Mouse (Mus musculus) cerebral cortex, adult 2 months (tissue): ENCODE measurements around the gene Ece1.

Source experiments
- WGBS: fragments of 180-500 bp; shearing (Covaris S2); methylation state at CpG from one replicate; pipeline ENCODE4 v1.1.7; 2018; 5-methylcytosine and 5-hydroxymethylcytosine counted together

The Ece1 gene

GRCm38 (mm10) chr4:137855741-137856341 is 6.2 kb upstream of the Ece1 start:
- 67% methylated on average over 9 of the region's 9 CpGs for WGBS

GRCm38 (mm10) chr4:137857116-137857515 is 4.9 kb upstream of the Ece1 start:
- WGBS: 51% methylated on average over 7 of the region's 7 CpGs

- 91% methylated on average over 2 of the region's 2 CpGs for WGBS
Observed at GRCm38 (mm10) chr4:137858371-137858770, 3.7 kb upstream of the Ece1 start.

- WGBS: 9% methylated on average over 17 of the region's 17 CpGs
Observed at GRCm38 (mm10) chr4:137861461-137862011, 501 bp upstream of the Ece1 start.

GRCm38 (mm10) chr4:137862516-137863240 is 641 bp downstream of the Ece1 start:
- whole genome bisulfite sequencing: 8% methylated on average over 21 of the region's 21 CpGs

- WGBS: 63% methylated on average over 4 of the region's 4 CpGs
Observed at GRCm38 (mm10) chr4:137864031-137864430, 2.0 kb downstream of the Ece1 start.

- 39% methylated on average over 9 of the region's 9 CpGs for WGBS
Observed at GRCm38 (mm10) chr4:137864769-137865168, 2.7 kb downstream of the Ece1 start.

GRCm38 (mm10) chr4:137865221-137865641 is 3.2 kb downstream of the Ece1 start:
- 41% methylated on average over 10 of the region's 10 CpGs for WGBS

GRCm38 (mm10) chr4:137866206-137866863 is 4.3 kb downstream of the Ece1 start:
- WGBS: 43% methylated on average over 19 of the region's 19 CpGs

GRCm38 (mm10) chr4:137867225-137867624 is 5.2 kb downstream of the Ece1 start:
- WGBS: 60% methylated on average over 4 of the region's 4 CpGs

GRCm38 (mm10) chr4:137867675-137868257 is 5.7 kb downstream of the Ece1 start:
- 75% methylated on average over 13 of the region's 13 CpGs for WGBS

- WGBS: 41% methylated on average over 16 of the region's 16 CpGs
Observed at GRCm38 (mm10) chr4:137869667-137870274, 7.7 kb downstream of the Ece1 start.

- 81% methylated on average over 4 of the region's 4 CpGs for WGBS
Observed at GRCm38 (mm10) chr4:137870979-137871378, 8.9 kb downstream of the Ece1 start.

- WGBS: 83% methylated on average over 8 of the region's 8 CpGs
Observed at GRCm38 (mm10) chr4:137871431-137871830, 9.4 kb downstream of the Ece1 start.

- WGBS: 26% methylated on average over 7 of the region's 7 CpGs
Observed at GRCm38 (mm10) chr4:137874337-137874736, 12.3 kb downstream of the Ece1 start.

GRCm38 (mm10) chr4:137874826-137875225 is 12.8 kb downstream of the Ece1 start:
- 61% methylated on average over 4 of the region's 4 CpGs for WGBS

- WGBS: 51% methylated on average over 9 of the region's 9 CpGs
Observed at GRCm38 (mm10) chr4:137875466-137876092, 13.5 kb downstream of the Ece1 start.

GRCm38 (mm10) chr4:137876834-137877233 is 14.8 kb downstream of the Ece1 start:
- whole genome bisulfite sequencing: 47% methylated on average over 6 of the region's 6 CpGs

GRCm38 (mm10) chr4:137877432-137877881 is 15.4 kb downstream of the Ece1 start:
- 42% methylated on average over 4 of the region's 4 CpGs for whole genome bisulfite sequencing

- 68% methylated on average over 8 of the region's 8 CpGs for WGBS
Observed at GRCm38 (mm10) chr4:137879383-137880156, 17.5 kb downstream of the Ece1 start.
